Comparison of ENCODE assay signal across 21 mouse cellular contexts in the genomic region with DNA sequence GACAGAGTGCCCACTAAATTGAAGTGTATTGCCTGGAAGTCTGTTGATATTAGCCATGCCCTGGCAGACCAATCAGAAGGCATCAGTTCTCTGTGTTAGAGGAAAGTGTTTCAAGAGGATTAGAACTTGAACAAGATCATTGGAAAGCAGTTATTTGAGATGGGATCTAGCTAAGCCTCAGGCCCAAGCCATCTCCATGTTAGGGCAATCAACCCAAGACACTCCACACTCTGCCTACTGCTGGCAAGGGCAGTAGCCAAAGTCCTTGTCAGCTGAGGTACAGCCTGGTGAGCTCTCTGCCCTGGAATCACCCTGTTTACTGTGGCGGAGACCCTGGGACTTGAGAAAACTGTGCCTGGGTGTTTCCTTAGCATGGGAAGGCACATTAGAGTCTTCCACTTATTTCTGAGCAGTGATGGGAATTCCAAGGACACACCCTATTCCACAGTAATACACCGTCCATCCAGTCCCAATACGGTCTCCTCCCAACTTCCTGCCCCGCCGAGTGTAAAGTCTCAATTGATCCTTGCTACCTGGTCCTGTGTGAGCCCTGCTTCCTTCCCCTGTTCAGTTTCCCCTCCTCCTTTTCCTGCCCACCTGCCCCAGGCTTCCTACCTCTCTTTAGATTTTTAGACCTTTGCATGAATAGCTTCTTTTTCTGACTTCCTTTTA. TPM values are rescaled to one million over a fixed set of nuclear protein-coding genes. Genes with fewer than 3 reads are reported as not detected.
DNase-seq lines count a peak whose midpoint lies in the region; ATAC-seq and TF ChIP-seq lines count a peak whose summit lies in the region.
"Had no signal": no experiment of that assay in that cellular context is flagged by ENCODE, and none has a peak within 500 bp of the region (broad histone marks: within the 10 kb centered on the region; RNA-seq: fewer than 3 reads in every experiment).

No protein-coding gene starts in this region.

- peak; percentile 87 for DNase-seq in heart, adult 11 months
- DNase-seq in heart, postnatal 4 days: no peak
- peak; percentile 23 for DNase-seq in c-Kit-positive CD71-positive TER-119-positive erythroid progenitor cells, embryonic 14.5 days (ENCODE audit: low spot score)
- DNase-seq in hindbrain, postnatal 0 days (ENCODE audit: low spot score): no peak
- DNase-seq: adrenal gland, postnatal 25 days; cerebellum, adult 11 months; gastrocnemius, postnatal 36 days; kidney, adult 8-10 months; kidney, postnatal 10 days; lung, postnatal 10 days; right cerebral cortex, postnatal 14 days had no signal

- peak; percentile 34; the same call in 1 of the 2 replicates for ATAC-seq in liver, embryonic 12.5 days
- 0 out of 2 replicates have a peak, but pooled peaks have one; percentile 28 for ATAC-seq in megakaryocyte-erythroid progenitor cell, adult 5-6 weeks (replicated peaks; ENCODE audit: low FRiP score, low TSS enrichment, poor library complexity, severe bottlenecking)
- no peak for ATAC-seq in hindbrain, postnatal 0 days
- no peak for ATAC-seq in midbrain, embryonic 16.5 days
- ATAC-seq: CD4-positive, CD25-positive, alpha-beta regulatory T cell, adult 4 months; forebrain, embryonic 14.5 days had no signal

- no peaks in the 10 kb centered on the region for H3K36me3 ChIP-seq in liver, embryonic 12.5 days
- H3K36me3 ChIP-seq in hindbrain, postnatal 0 days (ENCODE audit: insufficient read depth, low read length): no peaks in the 10 kb centered on the region
- H3K36me3 ChIP-seq in midbrain, embryonic 16.5 days (ENCODE audit: control insufficient read depth, insufficient read depth, low read length): 0 out of 2 replicates have a peak, but pooled peaks cover under 1% of the 10 kb centered on the region
- H3K36me3 ChIP-seq: embryonic facial prominence, embryonic 12.5 days; limb, embryonic 10.5 days; midbrain, embryonic 12.5 days had no signal

- peaks cover 64% of the 10 kb centered on the region for H3K4me1 ChIP-seq in liver, embryonic 12.5 days
- H3K4me1 ChIP-seq in hindbrain, postnatal 0 days (ENCODE audit: insufficient read depth, low read length): no peaks in the 10 kb centered on the region
- H3K4me1 ChIP-seq in midbrain, embryonic 16.5 days (ENCODE audit: control insufficient read depth, insufficient read depth, low read length): no peaks in the 10 kb centered on the region

- H3K9ac ChIP-seq in liver, embryonic 12.5 days: peak overlapping the region; percentile 49
- H3K9ac ChIP-seq in hindbrain, postnatal 0 days (replicated peaks; ENCODE audit: low read length): no peak overlapping the region
- no peak overlapping the region for H3K9ac ChIP-seq in midbrain, embryonic 16.5 days (ENCODE audit: low read depth, low read length)
- H3K9ac ChIP-seq: embryonic facial prominence, embryonic 12.5 days; midbrain, embryonic 12.5 days had no signal

- 58% methylated on average over 5 of the region's 5 CpGs for WGBS in liver, embryonic 12.5 days (ENCODE audit: insufficient replicate concordance)
- 87% methylated on average over 5 of the region's 5 CpGs for WGBS in hindbrain, postnatal 0 days
- WGBS in midbrain, embryonic 16.5 days: 92% methylated on average over 5 of the region's 5 CpGs

- H3K4me3 ChIP-seq in liver, embryonic 12.5 days: peak overlapping the region; percentile 29
- H3K4me3 ChIP-seq in hindbrain, postnatal 0 days (ENCODE audit: low read length): no peak overlapping the region
- no peak overlapping the region for H3K4me3 ChIP-seq in midbrain, embryonic 16.5 days (ENCODE audit: low read depth, low read length)
- H3K4me3 ChIP-seq: embryonic facial prominence, embryonic 12.5 days; limb, embryonic 10.5 days; midbrain, embryonic 12.5 days had no signal

- no peak for TF ChIP-seq CTCF in hindbrain, postnatal 0 days (IDR thresholded peaks at IDR 0.05; ENCODE audit: low read depth)

- H3K9me3 ChIP-seq in liver, embryonic 12.5 days (replicated peaks): no peaks in the 10 kb centered on the region
- H3K9me3 ChIP-seq in hindbrain, postnatal 0 days (ENCODE audit: low read length): no peaks in the 10 kb centered on the region
- no peaks in the 10 kb centered on the region for H3K9me3 ChIP-seq in midbrain, embryonic 16.5 days (replicated peaks; ENCODE audit: control insufficient read depth, low read length, poor library complexity, severe bottlenecking)
- H3K9me3 ChIP-seq: embryonic facial prominence, embryonic 12.5 days; limb, embryonic 10.5 days; midbrain, embryonic 12.5 days had no signal

- no peaks in the 10 kb centered on the region; the same call in 1 of the 2 replicates for H3K27me3 ChIP-seq in liver, embryonic 12.5 days (replicated peaks)
- no peaks in the 10 kb centered on the region for H3K27me3 ChIP-seq in hindbrain, postnatal 0 days (ENCODE audit: insufficient read depth, low read length)
- no peaks in the 10 kb centered on the region for H3K27me3 ChIP-seq in midbrain, embryonic 16.5 days (ENCODE audit: control insufficient read depth, insufficient read depth, low read depth, low read length)
- H3K27me3 ChIP-seq: embryonic facial prominence, embryonic 12.5 days; midbrain, embryonic 12.5 days had no signal

- peak overlapping the region; percentile 66 for H3K4me2 ChIP-seq in liver, embryonic 12.5 days
- no peak overlapping the region for H3K4me2 ChIP-seq in hindbrain, postnatal 0 days (ENCODE audit: low read depth, low read length)
- no peak overlapping the region for H3K4me2 ChIP-seq in midbrain, embryonic 16.5 days (ENCODE audit: low read length)
- H3K4me2 ChIP-seq: embryonic facial prominence, embryonic 12.5 days; midbrain, embryonic 12.5 days had no signal

- H3K27ac ChIP-seq in liver, embryonic 12.5 days: peak overlapping the region; percentile 89
- H3K27ac ChIP-seq in hindbrain, postnatal 0 days: no peak overlapping the region
- H3K27ac ChIP-seq in midbrain, embryonic 16.5 days (ENCODE audit: low read length): no peak overlapping the region
- H3K27ac ChIP-seq: embryonic facial prominence, embryonic 12.5 days; limb, embryonic 10.5 days; midbrain, embryonic 12.5 days had no signal

RNA-seq across cellular contexts. Expression of a gene that starts 51.8 kb away (rescaled TPM):
- total RNA-seq in heart, postnatal 4 days (2021): 1 to 10 TPM in 1 of 2 experiments, under 1 TPM in 1; 0.90 to 1.0 TPM
- 3.2 and 4.8 TPM in 2 replicates for polyA plus RNA-seq in liver, embryonic 12.5 days (2016; fragmentation: Nextera tagmentation; extraction: Ambion mirVana)
- 2.3 TPM in 2 replicates for total RNA-seq in megakaryocyte-erythroid progenitor cell, adult 5-6 weeks (2014; fragmentation: Nextera tagmentation)
- total RNA-seq in megakaryocyte-erythroid progenitor cell, adult 5-6 weeks (2017): 12.5 and 15.5 TPM in 2 replicates
- total RNA-seq in hindbrain, postnatal 0 days (2014; rRNA removed): 2.7 and 7.0 TPM in 2 replicates
- 1.1 and 1.5 TPM in 2 replicates for polyA plus RNA-seq in hindbrain, postnatal 0 days (2015; fragmentation: Nextera tagmentation; extraction: Ambion mirVana)
- 0.94 and 1.2 TPM in 2 replicates for polyA plus RNA-seq in midbrain, embryonic 16.5 days (2015; fragmentation: Nextera tagmentation; extraction: Ambion mirVana)

RNA-seq across cellular contexts. Expression of a gene that starts 52.4 kb away (rescaled TPM):
- 10 to 100 TPM; 18.3 to 21.0 TPM for total RNA-seq in heart, postnatal 4 days (2021)
- polyA plus RNA-seq in liver, embryonic 12.5 days (2016; fragmentation: Nextera tagmentation; extraction: Ambion mirVana): 0.07 TPM in 1 of 2 replicates, not detected in the other
- total RNA-seq in megakaryocyte-erythroid progenitor cell, adult 5-6 weeks (2014; fragmentation: Nextera tagmentation): not detected in 2 replicates
- total RNA-seq in megakaryocyte-erythroid progenitor cell, adult 5-6 weeks (2017): not detected in 2 replicates
- total RNA-seq in hindbrain, postnatal 0 days (2014; rRNA removed): 16.0 and 16.6 TPM in 2 replicates
- 3.3 TPM in 2 replicates for polyA plus RNA-seq in hindbrain, postnatal 0 days (2015; fragmentation: Nextera tagmentation; extraction: Ambion mirVana)
- polyA plus RNA-seq in midbrain, embryonic 16.5 days (2015; fragmentation: Nextera tagmentation; extraction: Ambion mirVana): 3.8 TPM in 2 replicates
- total RNA-seq: liver, adult 2 months; megakaryocyte progenitor cell, adult 5-6 weeks had no signal
- polyA plus RNA-seq: CD4-positive, CD25-positive, alpha-beta regulatory T cell, adult 4 months; liver, adult 2 months had no signal

Comparison
In these comparisons a context has a peak if more than half of its experiments do, and no peak if none do; other contexts are left out.
1. DNase-seq: peak in heart, adult 11 months (single experiment) and c-Kit-positive CD71-positive TER-119-positive erythroid progenitor cells, embryonic 14.5 days (single experiment); none in heart, postnatal 4 days (single experiment) and hindbrain, postnatal 0 days (single experiment).
2. ATAC-seq: peak in liver, embryonic 12.5 days (single experiment) and megakaryocyte-erythroid progenitor cell, adult 5-6 weeks (single experiment); none in hindbrain, postnatal 0 days (single experiment) and midbrain, embryonic 16.5 days (single experiment).
3. RNA of a gene that starts 52.4 kb away (total RNA-seq): 18.3 to 21.0 TPM in heart, postnatal 4 days and 16.0 to 16.6 TPM in hindbrain, postnatal 0 days; not detected in megakaryocyte-erythroid progenitor cell, adult 5-6 weeks; every median in the first group is over 10 times any median in the second.